Mouse (Mus musculus) small intestine, adult 2 months (tissue): ENCODE measurements around the gene Pnpla1.

Experiments
- CTCF ChIP-seq: fragments of 200-500 bp; IDR thresholded peaks from 2 replicates; pipeline ENCODE4 v1.5.1; 2012; ENCODE audit warnings: low read depth, mild to moderate bottlenecking, control low read depth, inconsistent platforms, low read length, moderate library complexity, mixed read lengths; ENCODE audit not compliant: insufficient replicate concordance, insufficient read length; ENCODE audit errors: extremely low read depth
- POLR2A ChIP-seq: fragments of 200-500 bp; IDR thresholded peaks from 2 replicates; pipeline ENCODE4 v1.6.1; 2012; ENCODE audit warnings: low read depth, mild to moderate bottlenecking, control low read depth, inconsistent platforms, low read length, moderate library complexity

GRCm38 (mm10) chr17:28876821-28877220, 18.6 kb downstream of the Pnpla1 start:
- TF ChIP-seq CTCF (peak; percentile 32), POLR2A (no peak)
